Mouse (Mus musculus) forelimb bud, embryonic 11.5 days (tissue): ENCODE measurements at regions not wholly inside any gene's neighbourhood (a gene's known extent, or its start where the extent isn't known, plus 50 kb on each side); places are given as distances from the start of the nearest gene placed in this dataset.

Source experiments
- DNase-seq: peaks from one replicate; pipeline ENCODE4 v3.0.0-alpha.2; 2012; ENCODE audit warnings: low read depth, low spot score

DNA sequence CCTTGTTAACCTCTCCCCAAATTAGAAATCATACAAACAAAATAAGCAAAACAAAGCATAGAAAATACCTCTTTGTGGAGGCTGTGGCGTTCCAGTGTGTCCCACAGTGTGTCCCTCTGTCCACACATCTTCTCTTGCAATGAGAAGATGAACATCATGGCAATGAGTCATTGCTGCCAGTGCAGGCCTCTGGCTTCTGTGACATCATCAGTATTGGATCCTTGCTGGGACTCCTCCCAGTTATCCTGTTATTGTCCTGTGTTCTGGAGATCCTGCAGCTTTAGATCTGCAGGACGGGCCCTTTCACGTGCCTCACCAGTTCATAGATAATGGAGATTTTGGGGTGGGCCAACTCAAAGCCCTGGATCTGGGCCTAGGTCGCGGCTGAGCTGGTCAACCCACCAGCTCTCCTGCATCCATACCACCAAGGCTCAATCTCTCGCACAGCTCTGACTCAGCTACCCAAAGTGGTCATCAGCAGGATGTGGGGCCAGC, 80.9 kb downstream of the Tmem212 start:
- no peak for DNase-seq

DNA sequence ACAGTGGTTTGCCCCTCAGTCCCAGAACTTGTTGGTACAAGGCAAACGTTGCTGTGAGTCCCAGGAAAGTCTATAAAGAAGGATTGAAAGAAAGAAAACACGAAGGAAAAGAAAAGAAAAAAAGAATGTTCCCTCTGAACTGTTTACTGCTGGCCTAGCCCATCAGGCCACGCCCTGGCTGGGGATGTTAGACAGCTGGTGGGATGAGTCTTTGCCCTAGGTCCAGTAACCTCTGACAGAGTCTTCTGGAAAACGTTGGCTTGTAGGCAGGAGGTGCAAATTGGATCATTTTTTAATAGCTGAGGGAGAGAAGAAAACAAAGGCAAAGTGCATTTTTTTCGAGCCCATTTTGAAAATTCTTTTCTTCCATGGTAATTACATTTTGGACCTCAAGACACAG, 91.9 kb downstream of the Tmem212 start:
- DNase-seq: no peak

DNA sequence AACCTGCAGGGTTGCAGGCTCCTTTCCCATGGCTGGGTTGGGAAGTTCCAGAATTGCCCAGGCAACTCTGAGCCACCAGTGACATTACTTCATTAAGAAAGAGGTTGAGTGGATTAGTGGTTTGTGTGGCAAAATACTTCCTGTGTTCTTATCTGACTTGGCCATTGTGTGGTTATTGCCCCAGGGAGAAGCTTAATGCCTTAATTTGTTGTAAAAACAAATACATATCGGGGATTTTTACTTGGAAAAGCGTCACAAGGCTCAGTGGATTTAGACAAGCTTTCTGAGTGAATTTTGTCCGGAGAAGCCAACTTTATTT, 80.5 kb upstream of the Fndc3b start:
- no peak for DNase-seq

- no peak for DNase-seq
Measured at GRCm38 (mm10) chr3:27790932-27791632, 80.0 kb upstream of the Fndc3b start.

DNA sequence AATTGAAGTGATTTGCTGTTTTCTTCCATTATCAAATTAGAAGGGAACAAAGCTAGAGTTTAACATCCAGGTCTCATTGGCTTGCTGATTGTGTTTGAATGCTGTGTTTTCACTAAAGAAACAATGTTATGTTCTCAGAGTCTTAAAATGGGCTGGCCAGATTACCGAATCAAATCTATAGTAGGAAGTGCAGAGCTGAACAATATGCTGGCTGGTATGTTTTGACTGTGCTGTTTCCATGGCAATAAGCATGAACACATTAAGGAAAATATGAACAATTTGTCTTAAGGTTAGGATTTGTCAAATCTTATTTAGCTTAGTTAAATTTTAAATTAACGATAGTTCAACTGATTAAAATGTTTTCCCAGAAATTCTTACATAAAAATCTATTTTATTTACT, 72.8 kb upstream of the Fndc3b start:
- no peak for DNase-seq

DNA sequence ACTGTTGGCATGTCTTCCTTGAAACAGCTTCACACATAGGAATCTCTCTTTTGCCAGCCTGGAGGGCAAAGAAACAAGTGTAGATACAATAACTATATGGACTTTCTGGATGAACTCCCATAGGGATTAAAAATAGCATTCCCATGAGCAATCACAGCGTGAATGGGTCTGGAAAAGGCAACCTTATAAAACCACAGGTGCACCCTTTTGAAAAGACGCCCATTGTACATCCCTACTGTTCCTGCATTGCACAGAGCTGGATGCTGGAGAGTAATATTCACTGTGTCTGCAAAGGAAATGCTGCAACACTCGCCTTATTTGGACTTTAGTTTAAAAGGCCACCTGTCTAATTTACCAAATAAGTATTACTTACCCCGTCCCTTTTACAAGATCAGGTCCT, 72.4 kb upstream of the Fndc3b start:
- no peak for DNase-seq

- peak; percentile 28 for DNase-seq
Measured at GRCm38 (mm10) chr3:27782056-27782765, 71.1 kb upstream of the Fndc3b start.

GRCm38 (mm10) chr3:27779892-27780291, 68.8 kb upstream of the Fndc3b start:
- DNase-seq: no peak

DNA sequence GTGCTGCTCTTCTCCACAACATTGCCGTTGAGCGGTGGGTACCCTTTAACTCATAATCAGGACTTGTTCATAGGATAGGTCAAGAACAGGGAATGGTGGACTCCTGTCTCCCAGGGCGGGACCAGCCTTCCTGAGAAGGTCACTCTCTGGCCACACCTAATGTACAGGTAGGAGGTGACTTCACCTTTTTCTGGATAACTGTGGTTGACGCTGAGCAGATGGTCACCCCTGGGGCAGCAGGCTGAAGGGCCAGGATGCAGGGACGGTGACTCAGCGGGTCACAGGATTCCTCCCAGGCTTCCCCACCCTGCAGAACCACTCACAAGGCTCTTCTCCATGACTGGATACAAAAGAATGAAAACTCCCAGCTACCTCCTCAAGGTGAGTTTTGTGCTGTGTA, 66.6 kb upstream of the Fndc3b start:
- DNase-seq: no peak

GRCm38 (mm10) chr3:27773176-27773575, 62.1 kb upstream of the Fndc3b start:
- no peak for DNase-seq

DNA sequence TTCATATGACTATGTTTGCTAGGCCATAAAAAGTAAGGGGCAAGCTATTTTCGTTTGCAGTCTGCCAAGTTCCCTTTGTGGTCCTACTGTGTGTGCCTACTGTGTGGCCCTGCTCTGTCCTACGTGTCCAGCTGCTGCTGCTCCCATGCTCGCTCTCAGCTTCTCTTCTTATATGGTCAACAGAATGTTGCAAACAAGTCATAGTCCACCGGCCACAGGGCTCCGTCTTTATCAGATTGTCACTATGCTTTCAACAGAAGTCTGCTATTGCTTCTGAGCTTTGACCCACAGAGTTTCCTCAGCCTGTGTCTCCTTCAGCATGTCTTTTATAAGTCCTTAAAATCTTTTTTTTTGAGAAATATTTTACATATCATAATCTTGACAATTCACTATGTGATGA, 58.3 kb upstream of the Fndc3b start:
- DNase-seq: no peak

DNA sequence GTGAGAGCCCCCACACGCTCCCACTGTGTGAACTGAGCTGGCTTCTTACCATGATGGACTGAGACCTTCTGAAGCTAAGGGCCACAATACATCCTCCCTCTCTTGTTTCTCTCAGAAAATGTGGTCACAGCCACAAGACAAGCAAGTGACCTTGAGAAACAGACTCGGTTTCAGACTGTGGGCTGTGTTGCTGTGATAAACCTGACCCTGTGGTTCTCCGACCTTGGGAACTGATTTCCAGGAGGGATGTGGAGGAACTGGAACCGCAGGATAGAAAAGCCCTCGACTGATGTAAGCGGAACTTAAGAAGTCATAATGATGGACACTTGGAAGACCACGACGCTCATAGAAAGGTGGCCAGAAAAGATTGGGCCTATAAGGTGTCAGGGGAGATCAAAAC, 56.1 kb upstream of the Fndc3b start:
- DNase-seq: no peak

DNA sequence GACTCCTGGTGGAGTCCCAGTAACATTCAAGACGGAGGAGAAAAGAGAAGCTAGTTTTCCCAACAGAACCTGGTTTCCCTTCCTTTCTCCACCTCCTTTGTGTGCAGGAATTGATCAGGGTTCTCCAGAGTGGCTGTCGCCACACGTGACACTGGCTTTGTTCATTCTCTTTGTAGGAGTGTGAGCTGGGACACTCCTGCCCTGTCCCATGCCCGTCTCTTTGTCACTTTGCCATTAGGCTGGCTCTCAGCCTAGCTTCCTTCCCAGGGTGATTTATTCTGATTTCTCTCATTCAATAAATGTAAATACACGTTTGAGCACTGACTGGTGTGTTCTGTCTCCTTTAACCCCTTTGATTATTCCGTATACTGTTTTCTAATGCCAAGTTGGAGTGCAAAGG, 55.3 kb upstream of the Fndc3b start:
- DNase-seq: no peak

DNA sequence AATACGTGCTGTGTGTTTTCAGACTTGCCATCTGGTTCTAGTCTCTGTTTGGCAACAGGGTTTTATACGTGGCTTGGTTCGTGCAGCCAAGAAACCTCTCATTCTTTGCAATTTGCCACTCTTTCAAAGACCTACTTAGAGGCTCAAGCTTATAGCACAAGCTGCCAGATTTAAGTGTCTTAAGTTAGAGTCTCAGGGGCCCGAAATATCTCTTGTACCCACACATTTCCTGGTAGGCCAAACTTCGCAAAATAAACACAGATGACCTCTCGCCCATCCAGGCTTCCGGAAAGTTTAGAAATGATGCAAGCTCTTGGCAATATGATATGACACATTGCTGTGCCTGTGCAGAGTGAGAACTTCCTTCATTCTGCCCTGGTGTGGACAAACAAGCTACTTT, 54.8 kb upstream of the Fndc3b start:
- DNase-seq: no peak

GRCm38 (mm10) chr3:27764556-27764955, 53.4 kb upstream of the Fndc3b start:
- no peak for DNase-seq

- DNase-seq: no peak
Measured at GRCm38 (mm10) chr3:27761031-27761430, 49.9 kb upstream of the Fndc3b start.
